Mouse (Mus musculus): ENCODE measurements at regions not wholly inside any gene's neighbourhood (a gene's known extent, or its start where the extent isn't known, plus 50 kb on each side); places are given as distances from the start of the nearest gene placed in this dataset.
"Not testable (repeated sequence)": the region's sequence is repeated elsewhere in the genome, so short reads cannot be mapped to it uniquely, and the experiment has no call there.

DNA sequence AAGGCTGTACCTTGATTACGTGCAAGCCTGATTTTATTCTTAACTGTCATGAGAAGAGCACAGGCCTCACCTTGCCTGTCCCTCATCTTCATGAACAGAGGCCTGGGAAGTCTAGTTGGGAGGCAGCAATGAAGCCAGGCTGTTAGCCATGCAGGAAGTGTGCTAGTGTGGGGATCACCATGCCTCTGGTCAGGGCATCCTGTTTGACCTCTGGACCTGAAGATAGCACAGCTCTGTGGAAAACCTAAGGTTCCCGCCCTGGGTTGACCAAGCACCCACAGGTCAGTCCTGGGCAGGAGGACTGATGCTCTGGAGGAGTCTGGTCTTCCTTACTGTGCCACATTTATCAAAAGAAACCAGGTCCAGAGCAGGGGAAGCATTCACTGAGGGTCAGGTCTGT, 157.6 kb downstream of the Gm906 start:
- no peak for DNase-seq (ENCODE audit: extremely low spot score in 1 of 2, low spot score in 2 of 2)
- intact Hi-C loops (cut with DNase I), result no loop called here

DNA sequence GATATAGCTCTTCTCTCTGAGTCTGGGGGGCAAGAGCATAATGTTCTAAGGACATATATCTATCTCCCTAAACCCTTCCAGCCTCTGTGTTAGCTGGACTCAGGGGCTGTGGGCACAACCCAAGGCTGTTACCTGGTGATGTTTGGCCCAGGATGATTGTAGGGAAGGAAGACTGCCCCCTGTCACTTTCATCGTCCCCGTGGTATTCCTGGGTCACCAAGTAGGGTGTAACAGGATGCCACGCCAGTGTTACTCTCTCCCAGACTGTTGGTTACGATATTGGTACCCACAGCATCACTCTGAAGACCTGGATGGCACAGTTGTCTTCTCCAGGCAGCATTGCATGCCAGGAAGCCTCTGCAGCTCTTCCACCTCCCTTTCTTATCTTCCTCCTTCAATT, 185.3 kb downstream of the Gm906 start:
- no peak for DNase-seq (ENCODE audit: extremely low spot score in 1 of 2, low spot score in 2 of 2)
- intact Hi-C loops (cut with DNase I), result no loop called here

DNA sequence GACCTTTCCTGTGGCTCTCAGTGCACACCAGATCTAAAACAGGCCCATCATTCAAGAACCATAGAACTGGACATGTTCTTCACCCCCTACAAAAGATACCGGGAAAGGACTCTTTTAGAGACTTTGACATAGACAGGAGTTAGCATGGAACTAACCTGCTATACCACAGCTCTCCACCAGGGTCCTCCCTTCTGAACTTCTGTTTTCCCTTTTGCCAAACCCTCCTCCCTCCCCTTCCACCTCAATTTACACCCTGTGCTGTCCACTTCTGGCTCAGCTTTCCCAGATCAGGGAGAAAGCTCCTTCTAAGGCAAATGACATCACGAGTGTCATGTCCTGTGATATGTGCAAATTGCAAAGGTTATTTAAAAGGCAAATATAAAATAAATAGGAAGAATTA, 185.7 kb downstream of the Gm906 start:
- intact Hi-C loops (cut with DNase I); DNase-seq (ENCODE audit: extremely low spot score in 1 of 2, low spot score in 2 of 2): not testable (repeated sequence)

DNA sequence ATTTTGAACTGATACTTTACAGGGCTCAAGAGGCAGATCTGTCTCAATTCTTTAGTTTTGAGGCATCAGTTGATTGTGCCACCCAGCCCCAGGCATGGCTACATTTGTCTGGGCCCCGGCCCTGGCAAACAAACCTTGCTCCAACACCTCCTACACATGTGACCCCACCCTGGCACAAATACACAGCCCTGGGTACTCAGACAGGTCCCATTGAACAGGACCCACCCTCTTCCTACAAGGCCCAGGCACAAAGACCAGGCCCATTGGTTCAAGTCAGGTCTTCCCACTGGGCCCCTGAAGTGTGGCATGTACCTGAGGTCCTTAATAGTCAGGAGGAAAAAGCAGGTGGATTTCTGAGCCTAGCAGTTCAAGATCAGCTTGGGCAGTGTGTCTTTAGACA, 190.4 kb downstream of the Gm906 start:
- DNase-seq (ENCODE audit: extremely low spot score in 1 of 2, low spot score in 2 of 2); intact Hi-C loops (cut with DNase I): not testable (repeated sequence)

GRCm38 (mm10) chr13:50059054-50059453, 191.1 kb downstream of the Gm906 start:
- DNase-seq (ENCODE audit: extremely low spot score in 1 of 2, low spot score in 2 of 2); intact Hi-C loops (cut with DNase I): not testable (repeated sequence)

- intact Hi-C loops (cut with DNase I), result not testable (repeated sequence)
These were observed 198.4 kb downstream of the Gm906 start for GRCm38 (mm10) chr13:50051746-50052145.

GRCm38 (mm10) chr13:50051110-50051509, 199.0 kb downstream of the Gm906 start:
- DNase-seq (ENCODE audit: extremely low spot score in 1 of 2, low spot score in 2 of 2); intact Hi-C loops (cut with DNase I): not testable (repeated sequence)

More at GRCm38 (mm10) chr13:50051746-50052145, 198.4 kb downstream of the Gm906 start:
- DNase-seq (ENCODE audit: extremely low spot score in 1 of 2, low spot score in 2 of 2), result not testable (repeated sequence)

- DNase-seq (ENCODE audit: extremely low spot score in 1 of 2, low spot score in 2 of 2), result peak in 1 of 2 experiments; percentile 22
- intact Hi-C loops (cut with DNase I), result loop anchor here (5.0 kb wide), 1 partner anchor 296 kb away; no protein-coding TSS in a partner anchor
These were observed 218.4 kb downstream of the Gm906 start for GRCm38 (mm10) chr13:50031757-50032156.

GRCm38 (mm10) chr13:50007730-50008129, 208.9 kb upstream of the Gm30302 start:
- intact Hi-C loops (cut with DNase I); DNase-seq (ENCODE audit: extremely low spot score in 1 of 2, low spot score in 2 of 2): not testable (repeated sequence)

GRCm38 (mm10) chr13:49966072-49966471, 167.3 kb upstream of the Gm30302 start:
- intact Hi-C loops (cut with DNase I); DNase-seq (ENCODE audit: extremely low spot score in 1 of 2, low spot score in 2 of 2): not testable (repeated sequence)

DNA sequence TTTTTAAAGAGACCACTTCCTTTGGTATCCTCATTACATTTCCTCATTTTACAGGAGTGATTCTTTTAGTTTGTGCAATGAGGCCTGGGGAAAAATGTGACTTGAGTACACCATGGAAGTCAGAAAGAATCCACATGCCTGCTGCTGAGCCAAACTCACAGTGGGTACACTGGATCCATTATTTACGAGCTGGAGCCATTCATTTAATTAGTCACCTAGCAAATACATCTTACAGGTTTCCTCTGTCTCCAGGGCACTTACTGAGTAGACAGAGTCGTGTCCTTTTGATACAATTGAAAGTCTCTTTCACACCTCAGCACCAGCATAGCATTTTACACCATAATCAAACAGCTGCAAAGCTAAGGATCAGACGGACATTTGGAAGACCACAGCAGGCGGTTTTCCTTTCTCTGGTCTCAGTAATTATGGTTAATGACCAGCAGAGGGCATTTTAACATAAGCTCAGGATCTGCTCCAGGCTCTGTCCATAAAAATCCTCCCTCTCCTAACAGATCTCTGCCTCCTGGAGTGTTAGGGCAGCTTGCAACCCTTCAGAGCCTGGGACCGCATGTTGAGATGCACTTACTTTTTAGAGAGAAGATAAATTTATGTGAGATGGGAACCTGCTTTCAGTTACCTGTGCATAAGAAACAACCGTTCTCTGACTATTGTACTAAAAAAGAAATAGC, 159.3 kb upstream of the Gm30302 start:
- intact Hi-C loops (cut with DNase I), result not testable (repeated sequence)
- peak in 1 of 2 experiments; percentile 2 for DNase-seq (ENCODE audit: extremely low spot score in 1 of 2, low spot score in 2 of 2)

DNA sequence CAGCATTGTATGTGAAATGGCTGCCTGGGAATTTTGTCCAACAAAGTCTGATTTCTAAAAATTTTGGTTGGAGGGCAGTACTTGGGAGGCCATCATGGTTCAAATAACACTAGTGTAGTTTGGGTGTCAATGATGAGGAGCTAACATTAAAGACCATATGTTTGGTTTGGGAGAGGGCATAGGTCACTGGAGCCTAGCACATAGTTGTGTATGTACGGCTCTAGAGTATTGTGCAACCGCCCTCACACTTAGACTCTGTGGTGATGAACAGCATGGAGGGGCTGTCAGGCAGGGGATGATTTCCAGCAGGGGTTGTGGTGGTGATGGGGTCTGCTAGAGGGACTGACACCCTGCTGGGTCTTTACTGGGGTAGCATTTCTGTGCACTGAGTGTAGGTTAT, 117.0 kb upstream of the Gm30302 start:
- intact Hi-C loops (cut with DNase I), result no loop called here
- DNase-seq (ENCODE audit: extremely low spot score in 1 of 2, low spot score in 2 of 2), result no peak
